Mouse (Mus musculus) 3134 (cell line): ENCODE data around the gene Slit2.

Source experiments
- DNase-seq: peaks from one replicate; pipeline ENCODE4 v3.0.0-alpha.2; 2011; ENCODE audit warnings: low spot score; ENCODE audit not compliant: insufficient read length; ENCODE audit errors: extremely low read depth

The Slit2 gene

DNA sequence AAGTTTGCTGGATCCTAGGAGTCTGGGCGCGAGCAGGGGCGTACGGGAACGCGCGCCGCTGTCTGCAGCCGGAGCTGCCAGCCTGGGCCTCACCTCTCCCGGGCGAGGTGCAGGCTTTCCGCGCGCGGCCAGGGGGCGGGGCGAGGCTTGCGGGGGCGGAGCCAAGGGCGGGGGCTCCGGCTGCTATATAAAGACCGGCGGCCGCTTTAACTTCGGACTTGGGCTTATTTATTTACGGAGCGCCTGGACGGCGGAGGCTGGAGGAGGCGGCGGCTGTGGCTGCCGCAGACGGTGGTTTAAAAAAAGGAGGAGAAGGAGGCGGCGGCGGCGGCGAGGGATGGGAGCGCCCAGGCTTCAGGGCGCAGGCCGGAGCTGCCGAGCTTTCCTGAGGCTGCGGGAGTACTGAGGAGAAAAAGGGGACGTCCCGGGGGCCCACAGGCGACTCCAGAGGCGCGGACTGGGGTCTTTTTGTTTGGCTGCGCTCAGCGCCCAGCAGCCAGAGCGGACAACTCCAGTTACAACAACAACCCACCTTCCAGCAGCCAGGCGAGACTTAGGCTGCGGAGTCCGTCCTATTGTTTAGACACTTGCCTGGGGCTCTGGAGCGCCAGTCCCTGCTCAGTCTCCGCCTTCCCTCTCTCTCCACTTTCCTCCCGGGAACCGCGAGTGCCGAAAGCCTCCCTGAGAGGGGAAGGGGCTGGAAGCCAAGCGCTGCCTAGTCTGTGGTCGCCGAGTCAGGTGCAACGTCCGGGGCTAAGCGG is at the start of gene Slit2:
TSS of gene Slit2 (plus strand) at position 198 of the 761 bp plus-strand sequence.
- no peak for DNase-seq

- no peak for DNase-seq
These were observed 44.2 kb upstream of the Slit2 start for GRCm38 (mm10) chr5:47938586-47939372.

GRCm38 (mm10) chr5:47956451-47956850 is 26.5 kb upstream of the Slit2 start:
- no peak for DNase-seq

- DNase-seq: no peak
These were observed 7.1 kb upstream of the Slit2 start for GRCm38 (mm10) chr5:47975795-47976194.

GRCm38 (mm10) chr5:47979371-47979770 is 3.6 kb upstream of the Slit2 start:
- no peak for DNase-seq

GRCm38 (mm10) chr5:47980459-47980858 is 2.5 kb upstream of the Slit2 start:
- no peak for DNase-seq

GRCm38 (mm10) chr5:47981951-47982350 is 987 bp upstream of the Slit2 start:
- DNase-seq: no peak

- no peak for DNase-seq
These were observed 1.0 kb downstream of the Slit2 start for GRCm38 (mm10) chr5:47983746-47984583.

DNA sequence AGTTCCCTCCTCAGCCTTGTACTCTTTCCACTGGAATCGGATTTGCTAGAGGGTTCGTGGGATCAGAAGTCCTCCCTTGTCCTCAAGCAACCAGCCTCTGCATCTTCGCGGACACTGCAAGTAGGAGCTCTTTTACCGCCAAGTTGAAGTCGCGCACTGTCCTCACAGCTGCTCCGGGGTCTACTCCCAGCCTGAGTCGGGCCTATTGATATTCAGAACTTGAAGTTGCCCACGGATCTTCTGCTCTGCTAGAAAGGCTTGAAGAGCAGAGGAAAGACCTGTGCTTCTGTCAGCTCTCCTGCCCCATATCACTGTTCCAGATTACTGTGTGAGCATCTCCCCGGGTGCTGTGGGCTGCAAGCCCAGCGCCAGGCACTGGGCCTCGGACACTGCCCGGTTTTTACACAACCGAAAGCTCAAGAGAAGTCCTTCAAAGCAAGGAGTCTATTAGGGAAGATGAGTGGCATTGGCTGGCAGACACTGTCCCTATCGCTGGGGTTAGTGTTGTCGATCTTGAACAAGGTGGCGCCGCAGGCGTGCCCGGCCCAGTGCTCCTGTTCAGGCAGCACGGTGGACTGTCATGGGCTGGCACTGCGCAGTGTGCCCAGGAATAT is 1.8 kb downstream of the Slit2 start:
- DNase-seq: no peak

DNA sequence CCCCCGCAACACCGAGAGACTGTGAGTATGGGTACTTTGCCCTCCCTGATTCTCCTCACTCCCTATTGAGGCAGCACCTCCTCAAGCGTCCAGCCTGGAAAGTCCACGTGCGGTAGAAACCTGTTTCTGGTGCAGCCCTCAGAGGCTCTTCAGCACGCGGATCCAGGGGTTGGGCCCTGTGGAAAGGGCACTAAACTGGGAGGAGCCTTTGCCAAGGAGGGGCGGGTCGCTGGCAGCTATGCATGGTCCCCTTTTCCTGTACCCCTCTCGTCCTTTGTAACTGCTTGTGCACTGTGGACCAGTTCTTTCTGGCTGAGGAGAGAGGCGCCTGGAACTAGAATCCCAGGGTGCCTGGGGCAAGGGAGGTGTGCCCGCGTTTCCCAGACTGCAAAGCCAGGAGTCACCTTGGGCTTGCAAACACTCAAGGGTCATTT is 2.3 kb downstream of the Slit2 start:
- no peak for DNase-seq

DNA sequence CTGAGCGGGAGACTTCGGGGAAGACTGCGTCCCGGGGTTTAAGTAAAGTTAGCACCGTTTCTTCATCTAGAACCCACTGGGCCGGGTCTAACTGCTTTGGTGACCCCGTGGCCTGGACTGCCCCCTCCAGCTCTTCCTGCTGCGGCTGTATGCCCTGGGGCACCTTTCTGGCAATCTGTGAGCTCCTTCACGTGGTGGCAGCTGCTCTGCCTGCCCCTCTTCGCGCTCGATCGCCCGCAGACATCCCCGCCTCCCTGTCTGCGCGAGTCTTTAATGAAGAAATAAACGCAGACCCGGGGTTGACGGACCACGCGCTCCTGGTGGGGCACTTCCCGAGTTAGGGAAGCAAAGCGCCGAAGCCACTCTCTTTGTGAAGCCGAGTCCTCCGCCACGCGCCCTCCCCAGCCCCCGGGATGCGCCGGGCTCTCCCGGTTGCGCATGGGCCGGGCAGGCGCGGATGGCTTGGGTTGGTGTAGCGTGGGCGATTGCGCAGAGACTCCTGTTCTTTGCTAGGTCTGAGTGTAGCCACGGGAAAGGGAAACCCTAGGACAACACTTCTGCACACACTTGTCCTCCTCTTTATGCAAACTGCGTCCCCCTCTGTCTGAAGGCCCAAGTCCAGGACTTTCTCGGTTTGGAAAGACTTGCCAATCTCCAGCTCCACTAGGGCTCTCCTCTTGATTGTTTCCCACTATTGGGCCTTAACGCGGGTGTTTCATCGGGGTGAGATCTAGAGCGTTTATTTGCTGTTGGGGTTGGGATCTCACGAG is 3.1 kb downstream of the Slit2 start:
- DNase-seq: no peak

- DNase-seq: no peak
These were observed 8.0 kb downstream of the Slit2 start for GRCm38 (mm10) chr5:47990926-47991325.

- DNase-seq: peak; percentile 42
These were observed 20.9 kb downstream of the Slit2 start for GRCm38 (mm10) chr5:48003708-48004415.

GRCm38 (mm10) chr5:48005533-48005932 is 22.6 kb downstream of the Slit2 start:
- DNase-seq: no peak

GRCm38 (mm10) chr5:48006059-48006458 is 23.1 kb downstream of the Slit2 start:
- no peak for DNase-seq

DNA sequence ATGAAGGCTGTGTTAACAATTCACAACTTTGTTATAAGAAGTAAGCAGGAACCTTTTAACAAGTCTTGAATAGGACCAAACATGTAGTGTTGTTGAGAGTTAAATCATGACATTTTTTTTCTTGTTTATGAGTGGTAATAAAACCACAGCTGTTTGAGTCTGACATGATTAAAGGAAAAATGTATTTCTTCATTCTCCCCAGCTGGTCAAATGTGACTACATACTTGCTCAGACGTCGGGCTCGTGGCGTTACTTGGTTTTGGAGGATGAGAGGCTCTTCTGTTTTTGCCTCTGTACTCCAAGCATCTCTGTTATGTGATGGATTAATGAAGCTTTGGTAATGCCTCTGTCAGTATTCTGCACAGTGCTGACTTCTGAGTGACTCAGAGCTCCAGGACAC is 40.5 kb downstream of the Slit2 start:
- no peak for DNase-seq

DNA sequence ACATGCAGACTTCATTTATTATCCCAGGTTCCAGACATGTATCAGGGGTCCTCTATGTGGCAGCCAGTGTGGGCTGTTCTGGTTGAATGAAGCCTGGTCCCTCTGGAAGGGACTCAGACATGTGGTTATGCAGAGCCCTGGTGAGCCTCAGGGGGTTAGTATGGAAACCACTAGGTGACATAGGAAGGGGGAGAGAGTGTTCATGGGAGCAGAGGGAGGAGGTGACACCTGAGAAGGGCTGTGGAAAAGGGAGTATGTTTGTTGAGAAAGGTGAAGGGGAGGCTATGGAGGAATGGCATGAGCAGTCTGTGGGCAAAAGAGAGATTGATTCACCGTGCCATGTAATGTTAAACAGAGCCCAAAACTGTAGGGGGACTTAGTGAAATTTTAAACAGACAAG is 51.9 kb downstream of the Slit2 start:
- no peak for DNase-seq

DNA sequence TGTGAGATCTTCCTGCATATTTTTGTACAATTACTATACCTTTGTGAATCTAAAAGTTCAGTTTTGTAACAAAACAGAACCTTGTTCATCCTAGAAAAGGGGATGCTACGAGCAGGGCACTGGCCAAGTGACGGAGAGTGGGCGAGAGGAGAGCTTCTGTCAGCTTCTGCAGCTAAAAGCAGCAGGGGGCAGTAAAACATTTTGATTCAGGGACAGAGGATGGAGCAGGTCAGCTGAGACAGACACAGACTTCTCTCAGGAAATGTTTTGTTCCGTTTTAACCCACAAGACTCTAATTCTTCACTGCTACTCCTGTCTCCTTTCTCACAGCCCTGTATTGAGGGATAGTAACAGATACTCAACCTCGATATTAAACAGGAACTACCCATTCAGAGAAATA is 55.1 kb downstream of the Slit2 start:
- DNase-seq: no peak

GRCm38 (mm10) chr5:48048986-48049751 is 66.2 kb downstream of the Slit2 start:
- no peak for DNase-seq
